Mouse (Mus musculus) brown adipose tissue, adult 24 weeks (tissue): ENCODE results near the gene Rhbdf1. TPM values are rescaled to one million over a fixed set of nuclear protein-coding genes. Genes with fewer than 3 reads are reported as not detected.

Experiments
- H3K27ac ChIP-seq: fragments of 200-500 bp; replicated peaks from 2 replicates; pipeline ENCODE4 v1.5.1; 2012; ENCODE audit warnings: low read depth, mild to moderate bottlenecking, low read length
- H3K4me1 ChIP-seq: fragments of 200-500 bp; 2 replicates; pipeline ENCODE4 v1.6.1; 2012; ENCODE audit warnings: low read length, mixed read lengths; ENCODE audit not compliant: control insufficient read depth, insufficient read depth, insufficient read length
- H3K4me3 ChIP-seq: fragments of 200-500 bp; 2 replicates; pipeline ENCODE4 v1.5.1; 2012; ENCODE audit warnings: low read depth, mild to moderate bottlenecking, low read length, moderate library complexity; ENCODE audit not compliant: insufficient read depth
- polyA plus RNA-seq: library from polyadenylated mRNA; stranded (reverse); fragments of >200 nt; gene quantifications from 2 replicates; pipeline ENCODE4 v1.2.4, GENCODE M21; 2012; ENCODE audit not compliant: missing spikeins, insufficient read depth, insufficient read length

The Rhbdf1 gene
- polyA plus RNA-seq, 1 experiment, result 8.9 TPM

GRCm38 (mm10) chr11:32160341-32160740 lies 61.8 kb downstream of the Rhbdf1 start:
- H3K4me1 ChIP-seq, result no peaks in the 10 kb centered on the region
- no peak overlapping the region for H3K27ac ChIP-seq
- no peak overlapping the region for H3K4me3 ChIP-seq

Other genes starting within 250 kb of the Rhbdf1 start
- gene Nsg2, start 221.8 kb downstream of the Rhbdf1 start, polyA plus RNA-seq, result not detected in 2 replicates
- gene Il9r, start 22.0 kb downstream of the Rhbdf1 start, polyA plus RNA-seq, result not detected in 2 replicates
- gene Snrnp25, start 16.9 kb downstream of the Rhbdf1 start, polyA plus RNA-seq, result 14.6 and 22.6 TPM in 2 replicates
- gene Mpg, start 4.2 kb upstream of the Rhbdf1 start, polyA plus RNA-seq, result 7.6 and 9.3 TPM in 2 replicates
- gene Nprl3, start 45.4 kb upstream of the Rhbdf1 start, polyA plus RNA-seq, result 18.2 and 19.3 TPM in 2 replicates
- gene Hba-x, start 54.1 kb upstream of the Rhbdf1 start, polyA plus RNA-seq, result not detected in 2 replicates
- gene Hba-a1, start 61.2 kb upstream of the Rhbdf1 start, polyA plus RNA-seq, result 66.6 and 483 TPM in 2 replicates
- not detected in 2 replicates for gene Hbq1b, start 64.7 kb upstream of the Rhbdf1 start, polyA plus RNA-seq
- 532 and 3,024 TPM in 2 replicates for gene Hba-a2, start 74.2 kb upstream of the Rhbdf1 start, polyA plus RNA-seq
- gene Hbq1a, start 77.8 kb upstream of the Rhbdf1 start, polyA plus RNA-seq, result not detected in 2 replicates
- gene Sh3pxd2b, start 125.5 kb upstream of the Rhbdf1 start, polyA plus RNA-seq, result 3.4 and 5.6 TPM in 2 replicates
- 2.6 and 2.7 TPM in 2 replicates for gene Ubtd2, start 233.1 kb upstream of the Rhbdf1 start, polyA plus RNA-seq